Mouse (Mus musculus): Measurements from ENCODE around the gene Sumo3. TPM values are rescaled to one million over a fixed set of nuclear protein-coding genes. Genes with fewer than 3 reads are reported as not detected.

The Sumo3 gene
- total RNA-seq, 4 experiments from 2014 or later = 144 to 152 (median 147) TPM

Small RNAs within 50 kb of the gene (microRNA-seq; reads per million reads assigned to microRNA genes)
- 16.0 to 39.2 reads per million in 2 experiments for gene Mir1930

Other genes starting within 250 kb of the Sumo3 start
- 100 to 1,000 TPM; 107 to 123 (median 114) TPM for gene Adarb1, start 187.8 kb upstream of the Sumo3 start, total RNA-seq (2022)
- 10 to 100 TPM; 30.5 to 39.0 (median 31.9) TPM for gene Fam207a, start 90.3 kb upstream of the Sumo3 start, total RNA-seq (2022)
- gene Itgb2, start 75.8 kb upstream of the Sumo3 start, total RNA-seq (2022) = 10 to 100 TPM in 2 of 4 experiments, 1 to 10 TPM in 2; 3.8 to 36.2 (median 15.3) TPM
- 10 to 100 TPM; 79.3 to 96.1 (median 86.9) TPM for gene Pttg1ip, start 24.4 kb upstream of the Sumo3 start, total RNA-seq (2022)
- 10 to 100 TPM in 3 of 4 experiments, 1 to 10 TPM in 1; 7.6 to 33.3 (median 12.1) TPM for gene Gm49325, start 100 bp downstream of the Sumo3 start, total RNA-seq (2022)
- gene Ube2g2, start 16.2 kb downstream of the Sumo3 start, total RNA-seq (2022) = 10 to 100 TPM; 64.2 to 89.9 (median 76.6) TPM
- gene Tspear, start 80.5 kb downstream of the Sumo3 start, total RNA-seq (2022) = not detected
- not detected for gene Gm19402, start 84.7 kb downstream of the Sumo3 start, total RNA-seq (2022)
- not detected for gene Gm9508, start 91.1 kb downstream of the Sumo3 start, total RNA-seq (2022)
- gene Gm10272, start 100.5 kb downstream of the Sumo3 start, total RNA-seq (2022) = not detected
- gene Gm10024, start 105.4 kb downstream of the Sumo3 start, total RNA-seq (2022) = not detected
- gene Gm10142, start 109.7 kb downstream of the Sumo3 start, total RNA-seq (2022) = not detected
- not detected for gene Krtap12-1, start 114.5 kb downstream of the Sumo3 start, total RNA-seq (2022)
- gene Gm10100, start 120.4 kb downstream of the Sumo3 start, total RNA-seq (2022) = not detected
- gene Gm18596, start 136.5 kb downstream of the Sumo3 start, total RNA-seq (2022) = not detected
- gene Gm9736, start 145.3 kb downstream of the Sumo3 start, total RNA-seq (2022) = not detected
- gene Gm3233, start 153.6 kb downstream of the Sumo3 start, total RNA-seq (2022) = not detected
- gene Gm3238, start 165.2 kb downstream of the Sumo3 start, total RNA-seq (2022) = not detected
- not detected for gene Gm7138, start 170.8 kb downstream of the Sumo3 start, total RNA-seq (2022)
- not detected for gene Gm3250, start 176.4 kb downstream of the Sumo3 start, total RNA-seq (2022)
- not detected for gene Gm7137, start 182.1 kb downstream of the Sumo3 start, total RNA-seq (2022)
- gene Gm9639, start 189.0 kb downstream of the Sumo3 start, total RNA-seq (2022) = not detected
- gene Gm19668, start 193.0 kb downstream of the Sumo3 start, total RNA-seq (2022) = not detected
- not detected for gene Gm9507, start 205.7 kb downstream of the Sumo3 start, total RNA-seq (2022)
- not detected for gene Gm2696, start 208.6 kb downstream of the Sumo3 start, total RNA-seq (2022)
- gene Krtap10-4, start 221.0 kb downstream of the Sumo3 start, total RNA-seq (2022) = not detected
- gene Krtap10-10, start 229.8 kb downstream of the Sumo3 start, total RNA-seq (2022) = not detected
- gene Gm36176, start 240.7 kb downstream of the Sumo3 start, total RNA-seq (2022) = not detected
- not detected for gene Gm10318, start 246.8 kb downstream of the Sumo3 start, total RNA-seq (2022)

All from layer of hippocampus, adult 8-10 months (tissue).